Mouse (Mus musculus): ENCODE measurements around the gene Spred1.

DNA sequence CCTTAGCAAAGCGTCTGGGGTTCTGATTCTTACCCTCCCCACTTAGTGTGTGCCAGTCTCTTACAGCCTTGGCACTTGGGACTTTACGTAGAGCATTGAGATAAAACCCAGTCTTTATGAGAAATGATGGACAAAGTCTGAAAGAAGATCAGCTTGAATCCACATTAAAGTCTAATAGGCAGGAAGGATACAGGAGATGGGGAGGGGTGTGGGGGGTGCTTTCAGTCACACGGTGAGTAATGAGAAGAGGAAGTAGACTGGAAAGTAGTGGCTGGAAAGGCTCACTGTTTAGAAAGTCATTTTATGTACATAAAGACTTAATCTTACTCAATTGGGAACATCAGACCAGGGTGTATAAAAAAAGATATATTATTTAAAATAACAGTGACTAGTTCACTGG is 47.9 kb downstream of the Spred1 start:
- TF ChIP-seq CHD2 (IDR thresholded peaks at IDR 0.05; ENCODE audit: low read depth, low read length), result no peak
- no peak for TF ChIP-seq HCFC1 (IDR thresholded peaks at IDR 0.05; ENCODE audit: borderline replicate concordance, insufficient read depth, low read length)
- no peak for TF ChIP-seq ZC3H11A (IDR thresholded peaks at IDR 0.05; ENCODE audit: borderline replicate concordance, low read depth, low read length)
